Mouse (Mus musculus): ENCODE results near the gene Gm2022. TPM values are rescaled to one million over a fixed set of nuclear protein-coding genes. Genes with fewer than 3 reads are reported as not detected.
"Not testable (repeated sequence)": the region's sequence is repeated elsewhere in the genome, so short reads cannot be mapped to it uniquely, and the experiment has no call there.

The Gm2022 gene
- polyA plus RNA-seq (2014; fragmentation: Nextera tagmentation; extraction: Ambion mirVana) = not detected in 2 replicates

GRCm38 (mm10) chr12:87895070-87895469 lies at the start of gene Gm2022:
TSS of gene Gm2022 (plus strand) at chr12:87895370.
- not testable (repeated sequence) for ATAC-seq (ENCODE audit: insufficient number of reproducible peaks, insufficient read depth, low FRiP score, low read depth); H3K4me3 ChIP-seq (ENCODE audit: control insufficient read depth in 1 of 2, insufficient read depth in 1 of 2, low read depth in 1 of 2, low read length in 2 of 2); H3K27ac ChIP-seq (replicated peaks in 1 of 2; ENCODE audit: control insufficient read depth in 1 of 2, insufficient read depth in 1 of 2, low read depth in 2 of 2, low read length in 2 of 2); H3K4me1 ChIP-seq (ENCODE audit: control insufficient read depth in 2 of 2, insufficient read depth in 2 of 2, low read length in 2 of 2); H3K27me3 ChIP-seq (ENCODE audit: control insufficient read depth, insufficient read depth, low read length); H3K9ac ChIP-seq (ENCODE audit: low read length); H3K9me3 ChIP-seq (ENCODE audit: control insufficient read depth, low read length); H3K36me3 ChIP-seq (ENCODE audit: control insufficient read depth, insufficient read depth, low read length); H3K4me2 ChIP-seq (ENCODE audit: low read length)
- WGBS = 67% methylated on average over 1 of the region's 1 CpGs

DNA sequence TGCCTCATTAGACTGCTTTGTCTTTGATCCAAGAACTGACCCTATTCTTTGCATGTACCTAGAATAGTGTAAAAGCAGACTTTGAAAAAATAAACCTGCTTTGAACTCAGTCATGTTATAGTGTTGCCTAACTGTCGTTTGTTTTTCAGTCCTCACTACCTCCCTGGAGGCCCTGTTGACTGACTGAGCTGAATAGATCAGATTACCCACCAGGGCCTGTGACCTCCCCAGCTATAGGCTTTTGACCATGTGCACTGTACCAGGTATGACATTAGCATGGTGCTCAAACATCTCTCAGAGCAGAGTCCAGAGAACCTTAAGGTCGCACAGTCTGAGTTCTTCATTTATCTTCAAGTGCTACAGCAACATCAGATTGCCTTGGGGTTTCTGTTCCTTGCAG lies 44.5 kb upstream of the Gm2022 start:
- H3K4me3 ChIP-seq (ENCODE audit: control insufficient read depth in 1 of 2, insufficient read depth in 1 of 2, low read depth in 1 of 2, low read length in 2 of 2); H3K27me3 ChIP-seq (ENCODE audit: control insufficient read depth, insufficient read depth, low read length); H3K4me2 ChIP-seq (ENCODE audit: low read length); H3K9me3 ChIP-seq (ENCODE audit: control insufficient read depth, low read length); H3K4me1 ChIP-seq (ENCODE audit: control insufficient read depth in 2 of 2, insufficient read depth in 2 of 2, low read length in 2 of 2); H3K9ac ChIP-seq (ENCODE audit: low read length); ATAC-seq (ENCODE audit: insufficient number of reproducible peaks, insufficient read depth, low FRiP score, low read depth); H3K36me3 ChIP-seq (ENCODE audit: control insufficient read depth, insufficient read depth, low read length); H3K27ac ChIP-seq (replicated peaks in 1 of 2; ENCODE audit: control insufficient read depth in 1 of 2, insufficient read depth in 1 of 2, low read depth in 2 of 2, low read length in 2 of 2): not testable (repeated sequence)
- WGBS = no CpG with 5 or more reads among the region's 2 CpGs

GRCm38 (mm10) chr12:87856067-87856466 lies 39.1 kb upstream of the Gm2022 start:
- WGBS = 44% methylated on average over 1 of the region's 1 CpGs
- H3K4me1 ChIP-seq (ENCODE audit: control insufficient read depth in 2 of 2, insufficient read depth in 2 of 2, low read length in 2 of 2); H3K9ac ChIP-seq (ENCODE audit: low read length); H3K27ac ChIP-seq (replicated peaks in 1 of 2; ENCODE audit: control insufficient read depth in 1 of 2, insufficient read depth in 1 of 2, low read depth in 2 of 2, low read length in 2 of 2); H3K36me3 ChIP-seq (ENCODE audit: control insufficient read depth, insufficient read depth, low read length); ATAC-seq (ENCODE audit: insufficient number of reproducible peaks, insufficient read depth, low FRiP score, low read depth); H3K4me3 ChIP-seq (ENCODE audit: control insufficient read depth in 1 of 2, insufficient read depth in 1 of 2, low read depth in 1 of 2, low read length in 2 of 2); H3K4me2 ChIP-seq (ENCODE audit: low read length); H3K9me3 ChIP-seq (ENCODE audit: control insufficient read depth, low read length); H3K27me3 ChIP-seq (ENCODE audit: control insufficient read depth, insufficient read depth, low read length): not testable (repeated sequence)

DNA sequence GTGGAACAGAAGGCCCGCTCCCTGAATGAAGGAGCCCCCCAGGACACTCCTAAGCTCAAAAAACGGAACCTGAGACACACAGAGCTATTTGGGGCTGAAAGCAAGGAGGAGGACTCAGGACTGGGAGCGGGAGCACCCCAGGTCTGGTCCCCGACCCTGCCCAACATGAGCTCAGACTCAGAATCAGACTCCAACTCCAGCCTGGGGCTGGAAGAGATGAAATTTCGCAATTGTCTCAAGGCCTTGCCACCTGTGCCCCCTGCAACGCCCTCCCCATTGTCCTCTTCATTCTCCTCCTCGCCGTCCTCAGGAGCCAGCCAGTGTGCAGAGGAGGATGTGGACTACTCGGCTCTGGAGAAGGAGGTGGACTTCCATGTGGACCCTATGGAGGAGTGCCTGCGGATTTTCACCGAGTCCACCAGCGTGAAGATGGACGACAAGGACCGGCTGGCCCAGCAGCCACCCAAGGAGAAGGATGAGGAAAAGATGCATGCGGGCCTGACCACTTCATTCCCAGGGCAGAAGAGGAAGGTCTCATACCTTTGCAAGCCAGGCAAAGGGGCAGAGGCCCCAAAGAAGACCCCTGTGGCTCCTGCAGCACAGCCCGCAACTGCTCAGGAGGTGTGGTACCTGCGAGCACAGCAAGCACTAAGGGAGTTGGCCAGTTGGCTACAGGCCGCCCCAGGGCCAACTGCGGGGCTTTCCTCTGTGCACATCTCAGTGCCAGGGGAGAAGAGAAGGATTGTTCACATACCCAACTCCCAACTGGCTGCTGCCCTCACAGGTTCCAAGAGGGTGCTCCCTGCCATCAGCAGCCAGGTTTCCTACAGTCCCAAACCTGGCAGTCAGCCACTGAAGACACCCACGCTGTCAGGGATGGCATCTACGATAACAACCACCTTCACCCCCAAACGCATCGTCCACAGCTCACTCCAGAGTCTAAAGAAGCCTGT lies 33.2 kb upstream of the Gm2022 start:
- H3K36me3 ChIP-seq (ENCODE audit: control insufficient read depth, insufficient read depth, low read length); H3K4me2 ChIP-seq (ENCODE audit: low read length); H3K27ac ChIP-seq (replicated peaks in 1 of 2; ENCODE audit: control insufficient read depth in 1 of 2, insufficient read depth in 1 of 2, low read depth in 2 of 2, low read length in 2 of 2); H3K4me1 ChIP-seq (ENCODE audit: control insufficient read depth in 2 of 2, insufficient read depth in 2 of 2, low read length in 2 of 2); H3K4me3 ChIP-seq (ENCODE audit: control insufficient read depth in 1 of 2, insufficient read depth in 1 of 2, low read depth in 1 of 2, low read length in 2 of 2); H3K27me3 ChIP-seq (ENCODE audit: control insufficient read depth, insufficient read depth, low read length); H3K9ac ChIP-seq (ENCODE audit: low read length); ATAC-seq (ENCODE audit: insufficient number of reproducible peaks, insufficient read depth, low FRiP score, low read depth); H3K9me3 ChIP-seq (ENCODE audit: control insufficient read depth, low read length): not testable (repeated sequence)
- WGBS = 79% methylated on average over 23 of the region's 23 CpGs

GRCm38 (mm10) chr12:87863638-87864037 lies 31.5 kb upstream of the Gm2022 start:
- not testable (repeated sequence) for H3K36me3 ChIP-seq (ENCODE audit: control insufficient read depth, insufficient read depth, low read length); H3K9ac ChIP-seq (ENCODE audit: low read length); H3K4me1 ChIP-seq (ENCODE audit: control insufficient read depth in 2 of 2, insufficient read depth in 2 of 2, low read length in 2 of 2); H3K27me3 ChIP-seq (ENCODE audit: control insufficient read depth, insufficient read depth, low read length); H3K4me3 ChIP-seq (ENCODE audit: control insufficient read depth in 1 of 2, insufficient read depth in 1 of 2, low read depth in 1 of 2, low read length in 2 of 2); H3K27ac ChIP-seq (replicated peaks in 1 of 2; ENCODE audit: control insufficient read depth in 1 of 2, insufficient read depth in 1 of 2, low read depth in 2 of 2, low read length in 2 of 2); H3K4me2 ChIP-seq (ENCODE audit: low read length); H3K9me3 ChIP-seq (ENCODE audit: control insufficient read depth, low read length)
- 86% methylated on average over 9 of the region's 11 CpGs for WGBS
- 0 out of 2 replicates have a peak, but pooled peaks have one; percentile 10 for ATAC-seq (ENCODE audit: insufficient number of reproducible peaks, insufficient read depth, low FRiP score, low read depth)

DNA sequence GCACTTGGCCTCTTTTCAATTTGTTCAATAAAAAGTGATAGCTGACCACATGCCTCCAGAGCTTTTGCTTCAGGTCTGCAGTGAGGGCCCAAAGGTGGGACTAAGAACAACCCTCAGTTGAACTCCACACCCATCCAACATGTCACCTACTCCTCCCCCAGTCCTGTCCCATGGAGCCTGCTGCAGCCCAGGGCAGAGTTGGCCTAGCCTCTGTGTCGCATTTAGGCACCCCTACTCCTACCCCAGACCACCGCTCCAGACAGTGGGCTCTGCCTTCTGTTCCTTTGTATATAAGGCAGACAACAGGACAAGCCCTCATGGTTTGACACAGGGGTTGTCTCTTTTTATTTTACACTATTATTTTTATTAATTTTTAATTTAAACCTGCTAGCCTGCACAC lies 31.1 kb upstream of the Gm2022 start:
- not testable (repeated sequence) for H3K9ac ChIP-seq (ENCODE audit: low read length); H3K4me1 ChIP-seq (ENCODE audit: control insufficient read depth in 2 of 2, insufficient read depth in 2 of 2, low read length in 2 of 2); H3K27me3 ChIP-seq (ENCODE audit: control insufficient read depth, insufficient read depth, low read length); H3K4me3 ChIP-seq (ENCODE audit: control insufficient read depth in 1 of 2, insufficient read depth in 1 of 2, low read depth in 1 of 2, low read length in 2 of 2); H3K36me3 ChIP-seq (ENCODE audit: control insufficient read depth, insufficient read depth, low read length); ATAC-seq (ENCODE audit: insufficient number of reproducible peaks, insufficient read depth, low FRiP score, low read depth); H3K4me2 ChIP-seq (ENCODE audit: low read length); H3K27ac ChIP-seq (replicated peaks in 1 of 2; ENCODE audit: control insufficient read depth in 1 of 2, insufficient read depth in 1 of 2, low read depth in 2 of 2, low read length in 2 of 2); H3K9me3 ChIP-seq (ENCODE audit: control insufficient read depth, low read length)
- WGBS = 71% methylated on average over 2 of the region's 2 CpGs

GRCm38 (mm10) chr12:87873772-87874171 lies 21.4 kb upstream of the Gm2022 start, which contains the start of gene Gm2016:
TSS of gene Gm2016 (plus strand) at chr12:87874072.
- not testable (repeated sequence) for ATAC-seq (ENCODE audit: insufficient number of reproducible peaks, insufficient read depth, low FRiP score, low read depth)

More at GRCm38 (mm10) chr12:87873772-87874171, 21.4 kb upstream of the Gm2022 start, which contains the start of gene Gm2016:
- H3K9ac ChIP-seq (ENCODE audit: low read length); H3K4me2 ChIP-seq (ENCODE audit: low read length); H3K4me3 ChIP-seq (ENCODE audit: control insufficient read depth in 1 of 2, insufficient read depth in 1 of 2, low read depth in 1 of 2, low read length in 2 of 2); H3K36me3 ChIP-seq (ENCODE audit: control insufficient read depth, insufficient read depth, low read length); H3K9me3 ChIP-seq (ENCODE audit: control insufficient read depth, low read length); H3K27ac ChIP-seq (replicated peaks in 1 of 2; ENCODE audit: control insufficient read depth in 1 of 2, insufficient read depth in 1 of 2, low read depth in 2 of 2, low read length in 2 of 2); H3K4me1 ChIP-seq (ENCODE audit: control insufficient read depth in 2 of 2, insufficient read depth in 2 of 2, low read length in 2 of 2); H3K27me3 ChIP-seq (ENCODE audit: control insufficient read depth, insufficient read depth, low read length): not testable (repeated sequence)
- 71% methylated on average over 5 of the region's 5 CpGs for WGBS

Measured in heart, embryonic 14.5 days (tissue).